Mouse (Mus musculus) CH12.LX (cell line): ENCODE measurements around the gene Gpr108.

Experiments used
- CTCF ChIP-seq, 2 experiments: IDR thresholded peaks in 1 of 2; conservative IDR thresholded peaks in 1 of 2; 2 replicates each; pipeline ENCODE4 v1.5.1; 2011 to 2012; ENCODE audit warnings: low read depth in 2 of 2, low read length in 2 of 2, improper control_type of control experiment in 1 of 2, inconsistent platforms in 1 of 2, mild to moderate bottlenecking in 1 of 2, moderate library complexity in 1 of 2
- ELF1 ChIP-seq: IDR thresholded peaks from 2 replicates; pipeline ENCODE4 v1.6.1; 2014; ENCODE audit warnings: low read depth, mild to moderate bottlenecking, inconsistent platforms, low read length, improper control_type of control experiment
- EP300 ChIP-seq: IDR thresholded peaks from 2 replicates; pipeline ENCODE4 v1.6.1; 2011; ENCODE audit warnings: low read length, improper control_type of control experiment
- HCFC1 ChIP-seq: IDR thresholded peaks from 2 replicates; pipeline ENCODE4 v1.6.1; 2012; ENCODE audit warnings: low read depth, mild to moderate bottlenecking, inconsistent platforms, low read length, improper control_type of control experiment
- MAZ ChIP-seq: IDR thresholded peaks from 2 replicates; pipeline ENCODE4 v1.6.1; 2012; ENCODE audit warnings: low read depth, mild to moderate bottlenecking, inconsistent platforms, low read length, improper control_type of control experiment, moderate library complexity
- POLR2A ChIP-seq: IDR thresholded peaks from 2 replicates; pipeline ENCODE4 v1.6.1; 2011; ENCODE audit warnings: low read depth, mild to moderate bottlenecking, improper control_type of control experiment, low read length
- POLR2AphosphoS2 ChIP-seq: IDR thresholded peaks from 2 replicates; pipeline ENCODE4 v1.6.1; 2011; ENCODE audit warnings: low read depth, low read length, improper control_type of control experiment

GRCm38 (mm10) chr17:57188510-57189192 is 59.6 kb downstream of the Gpr108 start:
- TF ChIP-seq POLR2AphosphoS2 (no peak), POLR2A (no peak), MAZ (no peak), CTCF (conservative IDR thresholded peaks at IDR 0.05 in 1 of 2, IDR thresholded peaks at IDR 0.05 in 1 of 2; ENCODE audit: low read depth in 2 of 2, low read length in 2 of 2) (no peak), ELF1 (no peak), EP300 (no peak), HCFC1 (no peak)
